In genomic region chr6:149189340-149189922, GRCm38 (mm10) we compare ENCODE assay signal across 8 mouse cellular contexts. TPM values are rescaled to one million over a fixed set of nuclear protein-coding genes. Genes with fewer than 3 reads are reported as not detected.
DNase-seq lines count a peak whose midpoint lies in the region; ATAC-seq and TF ChIP-seq lines count a peak whose summit lies in the region.

No protein-coding gene starts in this region.

- no peaks in the 10 kb centered on the region for H3K9me3 ChIP-seq in forebrain, embryonic 10.5 days
- no peaks in the 10 kb centered on the region for H3K9me3 ChIP-seq in forebrain, embryonic 16.5 days (ENCODE audit: control insufficient read depth, low read length)
- H3K9me3 ChIP-seq in embryonic facial prominence, embryonic 10.5 days: no peaks in the 10 kb centered on the region
- no peaks in the 10 kb centered on the region for H3K9me3 ChIP-seq in midbrain, embryonic 15.5 days

- peaks cover 25% of the 10 kb centered on the region for H3K4me1 ChIP-seq in forebrain, embryonic 10.5 days
- H3K4me1 ChIP-seq in forebrain, embryonic 16.5 days (replicated peaks; ENCODE audit: control insufficient read depth, insufficient read depth, low read length): peaks cover 12% of the 10 kb centered on the region
- H3K4me1 ChIP-seq in liver, adult 2 months (ENCODE audit: control insufficient read depth, insufficient read depth, low read length): peaks cover 21% of the 10 kb centered on the region
- H3K4me1 ChIP-seq in embryonic facial prominence, embryonic 10.5 days: peaks cover 14% of the 10 kb centered on the region
- H3K4me1 ChIP-seq in midbrain, embryonic 15.5 days: peaks cover 24% of the 10 kb centered on the region

- H3K9ac ChIP-seq in forebrain, embryonic 16.5 days (replicated peaks; ENCODE audit: low read depth, low read length): no peak overlapping the region
- H3K9ac ChIP-seq in liver, adult 2 months (ENCODE audit: low read depth, low read length): no peak overlapping the region
- no peak overlapping the region for H3K9ac ChIP-seq in midbrain, embryonic 15.5 days

- no peaks in the 10 kb centered on the region for H3K27me3 ChIP-seq in forebrain, embryonic 10.5 days (ENCODE audit: poor library complexity, severe bottlenecking)
- H3K27me3 ChIP-seq in forebrain, embryonic 16.5 days (replicated peaks; ENCODE audit: control insufficient read depth, insufficient read depth, low read length): no peaks in the 10 kb centered on the region
- H3K27me3 ChIP-seq in liver, adult 2 months (ENCODE audit: control insufficient read depth, insufficient read depth, low read length): no peaks in the 10 kb centered on the region
- no peaks in the 10 kb centered on the region for H3K27me3 ChIP-seq in embryonic facial prominence, embryonic 10.5 days (replicated peaks; ENCODE audit: low read depth, poor library complexity, severe bottlenecking)
- H3K27me3 ChIP-seq in midbrain, embryonic 15.5 days (replicated peaks): no peaks in the 10 kb centered on the region

- 94% methylated on average over 16 of the region's 16 CpGs for WGBS in forebrain, embryonic 10.5 days
- WGBS in forebrain, embryonic 16.5 days: 95% methylated on average over 16 of the region's 16 CpGs
- 40% methylated on average over 16 of the region's 16 CpGs for WGBS in liver, adult 2 months
- 95% methylated on average over 16 of the region's 16 CpGs for WGBS in embryonic facial prominence, embryonic 10.5 days
- WGBS in midbrain, embryonic 15.5 days: 96% methylated on average over 16 of the region's 16 CpGs

- TF ChIP-seq POLR2A in liver, adult 2 months (IDR thresholded peaks at IDR 0.05; ENCODE audit: extremely low read depth, insufficient read depth, low read length): peak; percentile 70; the same call in 1 of the 2 replicates

- peaks cover 3% of the 10 kb centered on the region; the same call in 1 of the 2 replicates for H3K79me2 ChIP-seq in liver, adult 2 months (ENCODE audit: control insufficient read depth, insufficient read depth, low read length)

- no peak for DNase-seq in forebrain, embryonic 10.5 days (ENCODE audit: extremely low spot score, low spot score)
- DNase-seq in liver, adult 2 months (ENCODE audit: extremely low read depth, low read depth, low spot score): peak; percentile 89
- DNase-seq in liver: no peak
- DNase-seq in embryonic facial prominence, embryonic 10.5 days (ENCODE audit: low spot score): no peak
- no peak for DNase-seq in urinary bladder, postnatal 14 days (ENCODE audit: low spot score)
- DNase-seq in left cerebral cortex, adult 9 months (ENCODE audit: low spot score in 2 of 2): no peak

- no peak for TF ChIP-seq CTCF in liver, adult 2 months (IDR thresholded peaks at IDR 0.05; ENCODE audit: low read depth, low read length)

- ATAC-seq in forebrain, embryonic 16.5 days: no peak
- no peak for ATAC-seq in midbrain, embryonic 15.5 days (replicated peaks)

- 0 out of 2 replicates have a peak overlapping the region, but pooled peaks have one; percentile 97 for H3K27ac ChIP-seq in forebrain, embryonic 10.5 days
- H3K27ac ChIP-seq in forebrain, embryonic 16.5 days (ENCODE audit: low read length): no peak overlapping the region
- H3K27ac ChIP-seq in liver, adult 2 months (replicated peaks; ENCODE audit: insufficient read depth, low read depth, low read length): peak overlapping the region; percentile 84
- peak overlapping the region; percentile 97; the same call in 1 of the 2 replicates for H3K27ac ChIP-seq in embryonic facial prominence, embryonic 10.5 days (replicated peaks)
- 0 out of 2 replicates have a peak overlapping the region, but pooled peaks have one; percentile 98 for H3K27ac ChIP-seq in midbrain, embryonic 15.5 days

- H3K4me3 ChIP-seq in forebrain, embryonic 10.5 days: peak overlapping the region; percentile 86; the same call in 1 of the 2 replicates
- no peak overlapping the region for H3K4me3 ChIP-seq in forebrain, embryonic 16.5 days (replicated peaks; ENCODE audit: low read length)
- H3K4me3 ChIP-seq in liver, adult 2 months (ENCODE audit: insufficient read depth, low read depth, low read length): no peak overlapping the region
- no peak overlapping the region for H3K4me3 ChIP-seq in embryonic facial prominence, embryonic 10.5 days
- no peak overlapping the region for H3K4me3 ChIP-seq in midbrain, embryonic 15.5 days

- H3K36me3 ChIP-seq in forebrain, embryonic 10.5 days (replicated peaks): peaks cover 7% of the 10 kb centered on the region
- H3K36me3 ChIP-seq in forebrain, embryonic 16.5 days (ENCODE audit: control insufficient read depth, insufficient read depth): 0 out of 2 replicates have a peak, but pooled peaks cover under 1% of the 10 kb centered on the region
- no peaks in the 10 kb centered on the region; the same call in 1 of the 2 replicates for H3K36me3 ChIP-seq in liver, adult 2 months (ENCODE audit: control insufficient read depth, insufficient read depth, low read length)
- peaks cover 15% of the 10 kb centered on the region for H3K36me3 ChIP-seq in embryonic facial prominence, embryonic 10.5 days (replicated peaks)
- H3K36me3 ChIP-seq in midbrain, embryonic 15.5 days (replicated peaks): no peaks in the 10 kb centered on the region

- no peak overlapping the region for H3K4me2 ChIP-seq in forebrain, embryonic 16.5 days (ENCODE audit: low read length)
- peak overlapping the region; percentile 58 for H3K4me2 ChIP-seq in midbrain, embryonic 15.5 days

RNA-seq across cellular contexts. Expression of gene Amn1, which starts 0.9 kb away (rescaled TPM):
- polyA plus RNA-seq in forebrain, embryonic 10.5 days (2016; fragmentation: Nextera tagmentation; extraction: Ambion mirVana): 38.5 and 45.6 TPM in 2 replicates
- polyA plus RNA-seq in forebrain, embryonic 16.5 days (2015; fragmentation: Nextera tagmentation; extraction: Ambion mirVana): 100 and 108 TPM in 2 replicates
- 7.9 and 12.2 TPM in 2 replicates for total RNA-seq in liver, adult 2 months (2014; rRNA removed)
- polyA plus RNA-seq in liver, adult 2 months (2012; rRNA removed): 4.2 and 4.3 TPM in 2 replicates
- polyA plus RNA-seq in embryonic facial prominence, embryonic 10.5 days (2016; fragmentation: Nextera tagmentation; extraction: Ambion mirVana): 40.2 and 45.1 TPM in 2 replicates
- 104 and 105 TPM in 2 replicates for polyA plus RNA-seq in midbrain, embryonic 15.5 days (2015; fragmentation: Nextera tagmentation; extraction: Ambion mirVana)

RNA-seq across cellular contexts. Expression of gene Etfbkmt, which starts 49.8 kb away (rescaled TPM):
- polyA plus RNA-seq in forebrain, embryonic 10.5 days (2016; fragmentation: Nextera tagmentation; extraction: Ambion mirVana): 11.9 and 13.2 TPM in 2 replicates
- 7.4 and 7.8 TPM in 2 replicates for polyA plus RNA-seq in forebrain, embryonic 16.5 days (2015; fragmentation: Nextera tagmentation; extraction: Ambion mirVana)
- total RNA-seq in liver, adult 2 months (2014; rRNA removed): 25.3 and 31.0 TPM in 2 replicates
- polyA plus RNA-seq in liver, adult 2 months (2012; rRNA removed): 3.9 and 15.6 TPM in 2 replicates
- 13.9 and 16.1 TPM in 2 replicates for polyA plus RNA-seq in embryonic facial prominence, embryonic 10.5 days (2016; fragmentation: Nextera tagmentation; extraction: Ambion mirVana)
- 6.8 and 9.8 TPM in 2 replicates for polyA plus RNA-seq in midbrain, embryonic 15.5 days (2015; fragmentation: Nextera tagmentation; extraction: Ambion mirVana)

RNA-seq across cellular contexts. Expression of gene Gm10203, which starts 59.5 kb away (rescaled TPM):
- not detected in 2 replicates for polyA plus RNA-seq in forebrain, embryonic 10.5 days (2016; fragmentation: Nextera tagmentation; extraction: Ambion mirVana)
- polyA plus RNA-seq in forebrain, embryonic 16.5 days (2015; fragmentation: Nextera tagmentation; extraction: Ambion mirVana): not detected in 2 replicates
- total RNA-seq in liver, adult 2 months (2014; rRNA removed): not detected in 2 replicates
- polyA plus RNA-seq in liver, adult 2 months (2012; rRNA removed): not detected in 2 replicates
- not detected in 2 replicates for polyA plus RNA-seq in embryonic facial prominence, embryonic 10.5 days (2016; fragmentation: Nextera tagmentation; extraction: Ambion mirVana)
- not detected in 2 replicates for polyA plus RNA-seq in midbrain, embryonic 15.5 days (2015; fragmentation: Nextera tagmentation; extraction: Ambion mirVana)
